Mouse (Mus musculus): Measurements from ENCODE around the gene Smim10l2a.

Gene Smim10l2a

GRCm38 (mm10) chrX:56374431-56375128 lies at the start of gene Smim10l2a:
TSS of gene Smim10l2a (plus strand) at chrX:56374586.
- DNase-seq: peak; percentile 35

- no peak for DNase-seq
Observed at GRCm38 (mm10) chrX:56332046-56332445, 42.3 kb upstream of the Smim10l2a start.

GRCm38 (mm10) chrX:56340305-56340704 lies 34.1 kb upstream of the Smim10l2a start:
- peak; percentile 8 for DNase-seq

GRCm38 (mm10) chrX:56342921-56343320 lies 31.5 kb upstream of the Smim10l2a start:
- DNase-seq: no peak

- peak; percentile 82 for DNase-seq
Observed at GRCm38 (mm10) chrX:56346176-56346931, 28.0 kb upstream of the Smim10l2a start, which contains the start of gene Zfp449. TSS of gene Zfp449 (plus strand) at chrX:56346400.

GRCm38 (mm10) chrX:56346932-56347253 lies 27.5 kb upstream of the Smim10l2a start:
- DNase-seq: peak; percentile 5

GRCm38 (mm10) chrX:56380852-56381251 lies 6.5 kb downstream of the Smim10l2a start:
- DNase-seq: no peak

GRCm38 (mm10) chrX:56384142-56384541 lies 9.8 kb downstream of the Smim10l2a start:
- no peak for DNase-seq

- DNase-seq: no peak
Observed at GRCm38 (mm10) chrX:56404646-56405045, 30.3 kb downstream of the Smim10l2a start.

- no peak for DNase-seq
Observed at GRCm38 (mm10) chrX:56405482-56405881, 31.1 kb downstream of the Smim10l2a start.

- no peak for DNase-seq
Observed at GRCm38 (mm10) chrX:56406128-56406527, 31.7 kb downstream of the Smim10l2a start.

GRCm38 (mm10) chrX:56416277-56416676 lies 41.9 kb downstream of the Smim10l2a start:
- DNase-seq: no peak

- no peak for DNase-seq
Observed at GRCm38 (mm10) chrX:56417541-56417940, 43.2 kb downstream of the Smim10l2a start.

All from right cerebral cortex, postnatal 4 days (tissue).